Mouse (Mus musculus) myocyte (in vitro differentiated cells): ENCODE data around the gene Mafk. TPM values are rescaled to one million over a fixed set of nuclear protein-coding genes. Genes with fewer than 3 reads are reported as not detected.

Experiments
- H3K27me3 ChIP-seq: one replicate; pipeline ENCODE4 v1.6.1; 2011; ENCODE audit not compliant: control insufficient read depth, insufficient read depth, insufficient read length
- H3K36me3 ChIP-seq: one replicate; pipeline ENCODE4 v1.6.1; 2011; ENCODE audit not compliant: control insufficient read depth, insufficient read depth
- H3K4me2 ChIP-seq: one replicate; pipeline ENCODE4 v1.6.1; 2011; ENCODE audit warnings: low read depth, control low read depth
- H3K4me3 ChIP-seq: one replicate; pipeline ENCODE4 v1.5.1; 2011; ENCODE audit warnings: mild to moderate bottlenecking, control low read depth, moderate library complexity
- H3K79me2 ChIP-seq: one replicate; pipeline ENCODE4 v1.6.1; 2011; ENCODE audit not compliant: control insufficient read depth, insufficient read depth
- H3ac ChIP-seq: one replicate; pipeline ENCODE4 v1.6.1; 2011; ENCODE audit not compliant: control insufficient read depth, insufficient read length
- CEBPB ChIP-seq: IDR thresholded peaks from 2 replicates; pipeline ENCODE4 v1.6.1; 2011; ENCODE audit warnings: mild to moderate bottlenecking, moderate library complexity; ENCODE audit not compliant: poor library complexity, insufficient read depth, severe bottlenecking
- E2F4 ChIP-seq: IDR thresholded peaks from one replicate; pipeline ENCODE4 v1.6.1; 2011; ENCODE audit warnings: mild to moderate bottlenecking, control low read depth, moderate library complexity; ENCODE audit not compliant: insufficient read depth
- MAX ChIP-seq: IDR thresholded peaks from one replicate; pipeline ENCODE4 v1.6.1; 2011; ENCODE audit warnings: low read depth, mild to moderate bottlenecking, control low read depth
- MYOD1 ChIP-seq, 3 experiments: IDR thresholded peaks; one replicate each; pipeline ENCODE4 v1.6.1; 2011; ENCODE audit warnings: control low read depth in 2 of 3, low read depth in 2 of 3, mild to moderate bottlenecking in 2 of 3, moderate library complexity in 1 of 3; ENCODE audit not compliant: insufficient read length in 2 of 3, control insufficient read depth in 1 of 3
- MYOG ChIP-seq, 3 experiments: IDR thresholded peaks; one replicate each; pipeline ENCODE4 v1.6.1; 2011; ENCODE audit warnings: control low read depth in 2 of 3, low read depth in 2 of 3, mild to moderate bottlenecking in 2 of 3; ENCODE audit not compliant: insufficient read length in 2 of 3, control insufficient read depth in 1 of 3, insufficient read depth in 1 of 3
- POLR2A ChIP-seq: IDR thresholded peaks from one replicate; pipeline ENCODE4 v1.6.1; 2011; ENCODE audit warnings: low read depth, mild to moderate bottlenecking, control low read depth, moderate library complexity; ENCODE audit not compliant: insufficient read length
- POLR2AphosphoS2 ChIP-seq: IDR thresholded peaks from one replicate; pipeline ENCODE4 v1.6.1; 2011; ENCODE audit warnings: low read depth, control low read depth; ENCODE audit not compliant: insufficient read length
- REST ChIP-seq: IDR thresholded peaks from one replicate; pipeline ENCODE4 v1.6.1; 2011; ENCODE audit warnings: mild to moderate bottlenecking, control low read depth, moderate library complexity; ENCODE audit not compliant: insufficient read depth, insufficient read length
- SRF ChIP-seq: IDR thresholded peaks from one replicate; pipeline ENCODE4 v1.6.1; 2011; ENCODE audit warnings: low read depth; ENCODE audit not compliant: control insufficient read depth, insufficient read length
- TCF12 ChIP-seq: IDR thresholded peaks from one replicate; pipeline ENCODE4 v1.6.1; 2011; ENCODE audit warnings: mild to moderate bottlenecking, control low read depth; ENCODE audit not compliant: poor library complexity, insufficient read depth, severe bottlenecking
- TCF3 ChIP-seq: IDR thresholded peaks from one replicate; pipeline ENCODE4 v1.6.1; 2011; ENCODE audit warnings: low read depth, control low read depth; ENCODE audit not compliant: insufficient read length
- USF1 ChIP-seq: IDR thresholded peaks from one replicate; pipeline ENCODE4 v1.6.1; 2011; ENCODE audit warnings: low read depth, mild to moderate bottlenecking, control low read depth, moderate library complexity
- polyA plus RNA-seq: library from polyadenylated mRNA; unstranded; fragments of >200 nt; fragmentation: generic; extraction: Trizol; gene quantifications from one replicate; pipeline ENCODE4 v1.2.1, GENCODE M21; 2012; ENCODE audit warnings: missing spikeins

The Mafk gene
- polyA plus RNA-seq, 1 experiment, result 19.8 TPM

DNA sequence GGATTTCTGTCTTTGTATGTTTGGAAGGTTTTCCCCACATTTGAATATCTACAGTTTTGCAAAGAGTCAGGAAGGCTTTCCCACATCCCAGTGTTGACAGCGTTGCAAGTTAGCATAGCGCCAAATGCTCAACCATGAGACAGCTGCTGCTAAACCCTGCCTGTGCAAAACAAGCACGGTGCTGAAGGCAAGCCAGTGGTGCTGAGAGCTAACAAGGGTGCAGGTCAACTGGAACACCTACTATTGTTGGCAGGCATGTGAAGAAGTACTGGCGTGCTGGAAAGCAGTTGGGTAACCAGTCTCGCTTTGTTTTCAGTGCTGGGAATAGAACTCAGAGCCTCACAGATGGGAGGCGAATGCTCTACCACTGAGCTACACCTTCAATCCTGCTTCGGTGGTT is 44.4 kb downstream of the Mafk start:
- peaks cover 18% of the 10 kb centered on the region for H3K27me3 ChIP-seq
- no peak overlapping the region for H3K4me2 ChIP-seq
- no peak overlapping the region for H3ac ChIP-seq
- no peak overlapping the region for H3K4me3 ChIP-seq
- TF ChIP-seq MYOG (IDR thresholded peaks at IDR 0.05; ENCODE audit: control insufficient read depth in 1 of 3, insufficient read depth in 1 of 3, insufficient read length in 2 of 3, low read depth in 2 of 3), result peak in 1 of 3 experiments; percentile 5
- TF ChIP-seq TCF3, result no peak
- TF ChIP-seq MYOD1 (IDR thresholded peaks at IDR 0.05; ENCODE audit: control insufficient read depth in 1 of 3, insufficient read length in 2 of 3, low read depth in 2 of 3), result peak in 1 of 3 experiments; percentile 6
- TF ChIP-seq REST, result no peak
- TF ChIP-seq SRF, result no peak
- TF ChIP-seq POLR2A, result no peak
- H3K36me3 ChIP-seq, result no peaks in the 10 kb centered on the region
- no peaks in the 10 kb centered on the region for H3K79me2 ChIP-seq

DNA sequence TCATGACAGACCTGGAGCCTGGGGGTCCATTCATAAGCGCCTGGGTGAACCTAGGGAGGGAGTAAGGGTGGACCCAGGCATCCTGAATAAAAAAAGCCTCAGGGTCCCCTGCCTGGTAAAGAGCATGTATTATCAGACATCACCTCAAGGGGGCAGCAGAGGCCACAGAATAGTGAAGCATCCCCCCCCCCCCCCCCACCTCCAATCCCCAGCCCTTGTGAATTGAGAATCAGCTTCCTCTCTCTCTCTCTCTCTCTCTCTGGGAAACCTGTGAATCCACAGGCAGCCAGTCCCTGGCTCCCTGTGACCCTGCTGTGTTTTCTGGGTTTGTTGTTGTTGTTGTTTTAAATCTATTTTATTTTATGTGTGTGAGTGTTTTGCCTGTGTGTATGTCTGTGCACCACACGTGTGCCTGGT is 47.2 kb downstream of the Mafk start:
- Histone ChIP-seq H3K4me3 (no peak overlapping the region), H3K79me2 (no peaks in the 10 kb centered on the region), H3K27me3 (peaks cover 18% of the 10 kb centered on the region), H3K36me3 (no peaks in the 10 kb centered on the region), H3ac (no peak overlapping the region), H3K4me2 (no peak overlapping the region)
- TF ChIP-seq E2F4 (no peak), MAX (no peak), MYOG (IDR thresholded peaks at IDR 0.05; ENCODE audit: control insufficient read depth in 1 of 3, insufficient read depth in 1 of 3, insufficient read length in 2 of 3, low read depth in 2 of 3) (no peak), REST (no peak), SRF (no peak), POLR2AphosphoS2 (no peak), TCF12 (no peak), TCF3 (no peak), USF1 (no peak), CEBPB (no peak)

DNA sequence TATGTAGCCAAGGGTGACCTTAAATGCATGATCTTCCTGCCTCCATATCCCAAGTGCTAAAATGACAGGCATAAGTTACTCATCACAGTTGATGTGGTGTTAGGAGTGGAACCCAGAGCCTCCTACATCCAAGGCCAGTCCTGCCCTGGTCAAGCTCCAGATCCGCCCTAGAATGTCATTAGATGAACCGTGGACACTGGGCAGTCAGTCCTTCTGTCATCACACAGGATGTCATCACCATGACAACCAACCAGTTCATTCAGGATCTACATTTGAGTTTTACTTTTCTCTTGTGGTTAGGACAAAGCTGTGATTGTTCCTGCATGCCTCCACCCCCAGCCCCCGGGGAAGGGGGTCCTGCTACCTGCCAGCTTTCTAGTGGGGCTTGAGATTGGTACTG is 47.8 kb downstream of the Mafk start:
- H3K27me3 ChIP-seq, result peaks cover 18% of the 10 kb centered on the region
- H3K4me3 ChIP-seq, result no peak overlapping the region
- TF ChIP-seq E2F4, result no peak
- TF ChIP-seq USF1, result no peak
- no peak for TF ChIP-seq CEBPB
- no peak for TF ChIP-seq MYOG (IDR thresholded peaks at IDR 0.05; ENCODE audit: control insufficient read depth in 1 of 3, insufficient read depth in 1 of 3, insufficient read length in 2 of 3, low read depth in 2 of 3)
- no peak for TF ChIP-seq TCF3
- TF ChIP-seq POLR2A, result no peak
- no peak for TF ChIP-seq MAX
- no peak for TF ChIP-seq REST
- TF ChIP-seq TCF12, result no peak
- no peak for TF ChIP-seq POLR2AphosphoS2
- TF ChIP-seq MYOD1 (IDR thresholded peaks at IDR 0.05; ENCODE audit: control insufficient read depth in 1 of 3, insufficient read length in 2 of 3, low read depth in 2 of 3), result no peak
- TF ChIP-seq SRF, result no peak
- no peak overlapping the region for H3ac ChIP-seq
- H3K36me3 ChIP-seq, result no peaks in the 10 kb centered on the region
- H3K79me2 ChIP-seq, result no peaks in the 10 kb centered on the region
- H3K4me2 ChIP-seq, result no peak overlapping the region

DNA sequence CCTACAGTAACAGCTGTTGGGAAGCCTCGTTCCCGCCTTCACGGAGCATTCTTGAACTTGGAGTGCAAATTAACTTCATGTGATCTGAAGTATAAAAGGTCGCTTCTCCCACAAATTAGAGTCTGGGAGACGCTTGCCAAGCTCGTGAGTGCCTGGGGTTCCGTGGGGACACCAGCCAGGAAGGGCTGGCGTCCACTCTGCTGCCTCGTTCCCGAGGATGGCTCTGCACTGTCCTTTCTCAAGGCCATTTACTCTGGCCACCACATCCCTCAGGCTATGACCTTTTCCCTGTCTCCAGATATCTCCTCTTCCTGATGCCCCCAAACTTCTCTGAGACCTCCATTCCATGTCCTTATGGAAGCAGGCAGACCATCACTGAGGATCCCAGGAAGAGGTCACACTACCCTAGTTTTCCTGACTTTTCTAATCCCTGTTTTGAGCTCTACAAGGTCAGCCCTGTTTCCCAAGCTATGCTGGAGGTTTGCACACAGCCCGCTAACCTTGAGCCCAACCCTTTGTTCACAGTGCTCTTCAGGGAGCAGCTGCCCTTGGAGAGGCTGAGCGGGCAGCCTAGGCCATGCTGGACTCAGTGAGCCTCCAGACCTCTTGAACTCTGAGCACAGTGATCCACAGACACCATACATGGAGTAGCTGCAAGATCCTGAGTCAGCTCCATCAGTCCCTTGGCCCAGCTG is 58.5 kb downstream of the Mafk start:
- TF ChIP-seq REST (no peak), TCF12 (no peak), SRF (no peak), CEBPB (no peak), E2F4 (no peak)
- Histone ChIP-seq H3K36me3 (no peaks in the 10 kb centered on the region), H3K4me3 (no peak overlapping the region), H3K79me2 (no peaks in the 10 kb centered on the region), H3K4me2 (no peak overlapping the region), H3ac (no peak overlapping the region), H3K27me3 (no peaks in the 10 kb centered on the region)

Other genes starting within 250 kb of the Mafk start
- not detected for gene Uncx, start 248.0 kb upstream of the Mafk start, polyA plus RNA-seq
- 6.1 TPM for gene Micall2, start 55.2 kb upstream of the Mafk start, polyA plus RNA-seq
- gene Ints1, start 15.8 kb upstream of the Mafk start, polyA plus RNA-seq, result 46.4 TPM
- 7.2 TPM for gene Tmem184a, start 28.4 kb downstream of the Mafk start, polyA plus RNA-seq
- gene Gm26938, start 34.9 kb downstream of the Mafk start, polyA plus RNA-seq, result not detected
- gene Psmg3, start 35.4 kb downstream of the Mafk start, polyA plus RNA-seq, result 57.7 TPM
- gene Elfn1, start 116.4 kb downstream of the Mafk start, polyA plus RNA-seq, result 0.10 TPM